Mouse (Mus musculus) embryo, embryonic 9.5 days (tissue): ENCODE data around the gene Adgre1.
"Not testable (repeated sequence)": the region's sequence is repeated elsewhere in the genome, so short reads cannot be mapped to it uniquely, and the experiment has no call there.

Experiments
- DNase-seq: peaks from one replicate; pipeline ENCODE4 v3.0.0-alpha.2; 2017; ENCODE audit errors: extremely low spot score

Adgre1 gene

DNA sequence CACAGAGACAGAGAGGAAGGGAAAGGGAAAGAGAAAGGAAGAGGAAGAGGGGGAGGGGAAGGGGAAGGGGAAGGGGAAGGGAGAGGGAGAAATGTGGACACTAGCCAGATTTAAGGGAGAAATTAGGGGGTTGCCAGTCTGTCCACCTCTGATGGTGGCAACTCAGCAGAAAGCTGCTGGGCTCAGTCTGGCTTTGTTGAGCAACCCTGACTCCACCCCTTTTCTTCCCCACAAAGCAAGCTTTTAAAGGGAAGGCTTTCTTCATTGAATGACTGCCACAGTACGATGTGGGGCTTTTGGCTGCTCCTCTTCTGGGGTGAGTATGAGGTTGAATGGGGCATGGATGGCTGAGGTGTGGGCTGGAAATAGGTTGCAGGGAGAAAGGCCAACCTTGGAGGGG, at the start of gene Adgre1:
TSS of gene Adgre1 (plus strand) at position 251 of the 400 bp plus-strand sequence.
- no peak for DNase-seq

DNA sequence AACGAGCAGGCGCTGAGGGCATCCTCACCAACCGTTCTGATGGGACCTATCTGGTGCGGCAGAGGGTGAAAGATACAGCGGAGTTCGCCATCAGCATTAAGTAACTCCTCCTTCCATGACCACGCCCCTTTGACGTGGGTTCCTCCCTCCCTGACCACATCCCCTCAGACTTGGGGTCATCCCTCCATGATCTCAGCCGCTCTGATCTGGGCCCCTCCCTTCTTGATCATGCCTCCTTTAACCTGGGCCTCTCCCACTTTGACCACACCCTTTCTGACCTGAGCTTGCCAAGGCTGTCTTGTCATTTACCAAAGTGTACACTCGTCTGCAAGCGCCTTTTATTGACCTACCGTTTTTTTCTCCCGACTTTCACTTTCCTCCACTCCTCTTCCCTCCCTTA, 46.7 kb upstream of the Adgre1 start:
- DNase-seq = no peak

DNA sequence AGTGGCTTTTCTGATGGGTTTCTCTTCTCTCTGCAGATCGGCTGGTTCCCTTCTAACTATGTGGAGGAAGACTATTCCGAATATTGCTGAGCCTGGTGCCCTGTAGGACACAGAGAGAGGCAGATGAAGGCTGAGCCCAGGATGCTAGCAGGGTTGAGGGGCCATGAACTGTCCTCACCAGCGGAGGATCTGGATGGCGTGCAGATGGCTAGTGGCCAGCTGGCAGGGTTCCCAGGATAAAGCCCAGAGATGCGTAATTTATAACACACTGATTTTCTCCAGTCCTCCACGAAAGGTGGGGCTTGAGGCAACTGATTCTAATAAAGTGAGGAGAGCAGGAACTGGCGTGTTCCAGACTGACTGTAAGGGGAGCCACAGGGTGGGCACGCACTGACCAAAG, 30.9 kb upstream of the Adgre1 start:
- DNase-seq = no peak

DNA sequence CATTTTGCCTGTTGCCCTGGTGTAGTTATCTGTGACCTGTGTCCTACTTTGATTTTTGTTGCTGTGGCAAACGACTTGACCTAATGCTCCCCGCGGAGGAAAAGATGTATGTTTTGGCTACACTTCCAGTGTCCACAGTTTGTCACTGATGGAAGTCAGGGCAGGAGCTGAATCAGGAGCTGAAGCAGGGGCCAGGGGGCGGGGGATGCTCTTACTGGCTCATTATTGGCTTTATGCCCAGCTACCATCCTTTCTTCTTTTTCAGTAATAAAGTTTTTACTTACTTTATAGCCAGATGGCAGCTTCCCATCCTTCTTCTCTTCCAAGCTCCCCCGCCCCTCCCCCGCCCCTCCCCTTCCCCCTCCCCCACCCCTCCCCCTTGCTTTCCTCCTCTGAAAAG, 29.5 kb upstream of the Adgre1 start:
- no peak for DNase-seq

DNA sequence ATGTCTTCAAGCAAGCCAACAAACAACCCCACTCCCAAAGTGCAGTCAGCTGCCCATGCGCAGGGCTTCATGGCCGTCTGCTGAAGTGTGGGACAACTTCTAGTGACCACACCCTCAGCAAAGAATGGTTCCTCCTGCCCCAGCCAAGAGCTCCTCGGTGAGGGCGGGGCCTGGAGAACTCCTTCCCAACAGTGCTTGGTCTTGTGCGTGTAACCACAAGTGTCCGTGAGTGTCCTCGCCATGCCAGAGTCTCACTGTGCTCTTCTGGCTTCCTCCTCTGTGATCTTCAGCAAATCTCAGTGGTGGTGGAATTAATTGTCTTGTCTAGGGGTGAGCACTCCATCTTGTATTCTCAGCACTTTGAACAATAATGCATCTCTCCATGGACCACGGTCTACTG, 27.5 kb upstream of the Adgre1 start:
- no peak for DNase-seq

DNA sequence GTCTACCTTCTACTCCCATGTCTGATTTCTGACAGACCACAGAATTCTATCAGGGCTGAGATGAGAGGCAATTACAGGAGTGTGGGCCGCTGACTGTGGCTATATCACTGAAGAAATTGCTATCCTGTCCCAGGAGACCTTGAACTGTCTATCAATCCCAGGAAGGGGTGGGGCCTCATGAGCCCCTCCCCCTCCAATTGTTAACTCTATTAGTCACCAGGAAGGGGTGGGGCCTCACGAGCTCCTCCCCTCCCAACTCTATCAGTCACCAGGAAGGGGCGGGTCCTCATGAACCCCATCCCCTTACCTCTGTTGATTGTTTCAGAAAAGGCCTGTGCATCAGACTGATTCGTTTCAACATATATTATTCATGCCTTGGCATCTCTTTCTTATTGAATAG, 26.2 kb upstream of the Adgre1 start:
- no peak for DNase-seq

DNA sequence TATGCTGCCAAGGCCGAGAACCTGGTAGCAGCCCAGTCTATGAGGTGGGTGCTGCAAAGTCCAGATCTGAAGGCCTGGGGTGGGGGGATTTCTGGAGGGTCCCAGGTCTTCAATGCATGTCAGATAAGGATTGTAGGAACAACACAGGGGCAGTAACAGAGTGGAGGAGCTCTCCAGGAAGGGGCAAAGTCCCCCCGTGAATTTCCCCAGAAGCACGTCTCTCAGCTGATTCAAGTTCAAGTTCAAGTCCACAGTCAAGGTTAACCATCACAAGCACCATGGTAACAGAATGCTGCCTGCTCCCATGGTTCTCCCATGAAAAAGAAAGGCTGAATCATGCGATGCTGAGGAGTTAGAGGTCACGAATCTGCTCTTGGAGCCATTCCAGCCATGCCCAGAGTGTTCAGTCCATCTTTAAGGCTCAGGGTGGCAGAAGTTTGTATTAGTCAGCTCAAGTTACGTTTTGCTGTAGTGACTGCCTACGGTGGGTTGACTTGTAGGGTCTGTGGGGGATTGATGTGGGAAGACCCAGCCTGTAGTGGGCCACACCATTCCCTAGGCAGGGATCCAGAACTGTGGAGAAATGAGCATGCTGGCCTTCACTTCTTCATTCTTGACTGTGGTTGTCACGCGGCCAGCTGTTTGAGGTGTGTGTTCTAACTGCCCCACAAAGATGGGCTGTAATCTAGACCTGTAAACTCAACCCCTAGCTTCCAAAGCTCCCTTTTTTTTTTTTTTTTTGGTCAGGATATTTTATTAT, 24.3 kb upstream of the Adgre1 start:
- no peak for DNase-seq

DNA sequence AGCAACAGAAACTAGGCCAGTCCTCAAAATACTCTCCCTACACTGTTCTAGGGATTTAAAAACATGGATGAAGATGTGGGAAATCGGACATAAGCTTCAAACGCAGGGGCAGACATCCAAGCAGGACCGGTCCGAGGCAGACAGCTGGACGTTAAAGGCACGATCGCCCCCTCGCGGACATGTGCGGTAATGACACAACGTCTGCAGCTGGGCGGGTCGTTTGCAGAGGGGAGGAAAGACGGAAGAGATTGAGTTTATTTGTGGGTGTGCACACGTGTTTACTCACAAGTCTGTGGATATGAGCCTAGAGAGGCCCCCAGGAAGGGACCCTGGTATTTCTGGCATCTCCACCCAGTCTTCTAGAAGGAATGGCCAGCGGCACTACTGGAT, 23.7 kb upstream of the Adgre1 start:
- peak; percentile 87 for DNase-seq

DNA sequence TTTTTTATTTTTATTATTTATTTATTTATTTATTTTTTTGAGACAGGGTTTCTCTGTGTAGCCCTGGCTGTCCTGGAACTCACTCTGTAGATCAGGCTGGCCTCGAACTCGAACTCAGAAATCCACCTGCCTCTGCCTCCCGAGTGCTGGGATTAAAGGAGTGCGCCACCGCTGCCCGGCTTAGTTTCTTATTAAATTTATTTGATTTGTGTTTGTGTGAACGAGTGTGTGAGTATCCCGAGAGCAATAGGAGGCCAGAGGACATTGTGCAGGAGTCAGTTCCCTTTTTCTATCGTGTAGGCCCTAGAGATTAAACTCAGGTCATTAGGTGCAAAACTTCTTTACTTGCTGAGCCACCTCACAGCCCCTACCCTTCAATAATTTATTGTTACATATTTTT, 23.3 kb upstream of the Adgre1 start:
- not testable (repeated sequence) for DNase-seq

DNA sequence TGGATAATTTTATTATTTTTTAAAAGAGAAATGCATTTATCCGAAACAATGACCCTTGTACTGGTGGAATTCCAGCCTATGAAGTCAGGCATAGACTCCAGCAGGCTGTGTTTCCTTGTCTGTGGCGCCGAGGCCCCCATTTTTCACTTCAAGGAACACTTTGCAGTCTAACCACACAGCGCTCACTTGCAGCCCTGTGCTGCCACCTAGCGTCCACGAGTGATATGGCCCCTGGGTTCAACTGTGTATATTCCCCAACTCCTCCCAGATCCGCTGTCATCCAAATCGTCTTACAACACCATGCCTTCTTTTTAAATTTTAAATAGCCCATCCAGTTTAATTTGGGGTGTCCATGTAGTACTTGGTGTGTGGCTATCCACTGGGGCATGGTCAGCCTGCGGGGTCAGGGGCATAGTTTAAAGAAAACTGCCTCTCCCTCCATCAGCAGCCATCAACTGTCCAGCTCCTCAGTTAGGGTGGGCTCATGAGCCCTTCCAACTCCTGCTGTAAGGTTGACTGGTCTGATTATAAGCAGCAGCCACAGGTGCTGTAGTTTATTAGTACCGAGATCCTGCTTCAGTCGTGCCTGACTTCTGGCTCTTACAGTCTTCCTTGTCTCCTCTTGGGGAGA, 22.7 kb upstream of the Adgre1 start:
- peak; percentile 87 for DNase-seq

DNA sequence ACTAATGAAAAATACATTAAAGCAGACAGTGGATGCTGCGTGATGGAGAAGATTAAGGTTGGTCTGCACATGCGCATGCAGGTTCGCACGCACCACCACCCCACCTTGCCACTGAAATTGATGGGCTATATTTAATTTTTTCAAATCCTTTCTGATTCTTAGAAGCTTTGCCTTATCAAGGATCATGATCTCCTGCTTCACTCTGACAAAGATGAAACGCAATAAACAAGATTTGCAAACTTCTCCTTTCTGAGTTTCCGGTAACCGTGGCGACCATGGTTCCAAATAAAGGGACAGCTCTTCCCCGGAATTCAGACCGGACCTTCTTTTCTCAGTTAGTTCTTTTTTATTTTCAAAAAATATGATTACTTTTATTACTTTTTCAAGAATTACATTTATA, 20.5 kb upstream of the Adgre1 start:
- no peak for DNase-seq

DNA sequence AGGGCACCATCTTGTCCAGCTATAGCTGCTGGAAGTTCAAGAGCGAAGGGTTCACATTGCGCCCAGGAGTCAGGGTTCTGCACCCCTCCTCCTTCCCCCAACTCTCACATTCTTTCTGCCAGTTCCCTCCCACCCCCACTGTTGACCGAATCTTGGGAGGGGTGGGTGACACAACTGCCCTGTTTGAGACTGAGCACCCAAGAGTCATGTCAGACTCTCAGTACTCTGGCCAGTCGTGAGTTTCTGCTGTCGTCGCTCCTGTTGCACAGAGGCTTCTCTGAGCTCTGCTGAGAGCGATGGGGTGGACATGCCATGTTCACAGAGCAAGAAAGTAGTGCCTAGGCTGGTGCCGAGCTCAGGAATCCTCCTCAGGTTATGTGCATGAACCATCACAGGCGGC, 19.2 kb upstream of the Adgre1 start:
- no peak for DNase-seq

DNA sequence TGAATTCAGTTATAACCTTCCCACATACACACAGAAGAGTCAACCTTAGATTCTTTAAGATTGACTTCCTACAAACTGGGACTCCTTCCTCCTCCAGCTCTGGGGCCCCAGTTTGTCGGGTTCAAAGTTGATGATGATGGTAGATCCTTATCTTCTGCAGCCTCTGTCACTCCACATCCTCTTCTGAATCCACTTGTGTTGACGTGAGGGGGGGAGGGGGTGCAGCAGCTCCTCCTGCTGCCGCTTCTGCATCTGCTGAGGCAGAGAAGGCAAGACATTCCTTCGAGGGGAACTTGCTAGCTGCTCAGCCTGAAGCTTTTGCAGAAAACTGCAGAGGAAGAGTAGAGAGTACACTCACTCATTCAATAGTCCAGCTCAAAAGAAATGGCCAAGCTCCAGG, 16.9 kb upstream of the Adgre1 start:
- no peak for DNase-seq

DNA sequence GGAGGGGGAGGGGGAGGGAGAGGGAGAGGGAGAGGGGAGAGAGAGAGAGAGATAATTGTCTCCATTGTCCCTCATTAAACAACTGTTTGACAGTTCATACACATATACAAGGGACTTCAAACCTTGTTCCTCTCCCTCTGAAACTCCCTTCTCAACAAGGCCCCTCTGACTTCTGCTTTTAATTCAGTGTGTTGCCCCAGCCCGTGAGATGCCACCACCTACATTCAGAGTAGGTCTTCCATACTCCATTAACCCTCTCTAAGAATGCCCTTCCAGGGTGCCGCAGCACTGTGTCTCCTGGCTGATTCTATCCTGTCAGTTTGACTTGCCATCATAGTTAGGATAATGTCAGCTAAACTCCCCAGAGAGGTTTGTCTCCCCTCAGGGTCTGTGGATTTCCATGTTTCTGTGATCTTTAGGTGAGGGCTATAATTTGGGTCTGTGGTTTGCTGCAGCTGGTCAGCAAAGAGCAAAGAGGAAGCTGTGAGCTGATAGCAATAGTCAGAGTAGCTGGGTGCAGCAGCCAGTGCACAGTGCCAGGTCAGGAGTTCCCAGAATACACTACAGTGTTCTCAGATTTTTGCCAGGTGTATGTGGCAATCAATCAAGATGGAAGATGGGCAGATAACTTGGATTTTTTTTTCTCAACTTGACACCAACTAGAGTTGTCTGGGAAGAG, 14.3 kb upstream of the Adgre1 start:
- DNase-seq = no peak

DNA sequence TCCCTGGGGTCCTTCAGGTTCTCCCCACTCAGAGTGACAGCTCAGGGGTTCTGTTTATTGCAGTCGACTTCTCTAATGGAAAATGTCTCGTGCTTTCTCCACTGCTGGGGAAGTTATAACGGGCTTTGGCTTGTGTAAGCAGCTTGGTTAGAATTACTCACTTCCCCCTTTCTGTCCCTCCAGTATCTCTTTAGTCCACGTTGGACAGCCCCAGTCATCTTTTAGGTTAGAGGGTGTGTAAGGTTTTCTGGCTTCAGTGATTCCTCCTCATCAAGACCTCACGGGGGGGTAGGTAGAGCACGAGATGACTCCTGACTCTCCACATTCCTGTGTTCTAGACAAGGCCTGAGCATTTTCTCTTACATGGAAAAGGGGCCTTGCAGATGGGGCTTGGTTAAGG, 11.5 kb upstream of the Adgre1 start:
- DNase-seq = no peak

DNA sequence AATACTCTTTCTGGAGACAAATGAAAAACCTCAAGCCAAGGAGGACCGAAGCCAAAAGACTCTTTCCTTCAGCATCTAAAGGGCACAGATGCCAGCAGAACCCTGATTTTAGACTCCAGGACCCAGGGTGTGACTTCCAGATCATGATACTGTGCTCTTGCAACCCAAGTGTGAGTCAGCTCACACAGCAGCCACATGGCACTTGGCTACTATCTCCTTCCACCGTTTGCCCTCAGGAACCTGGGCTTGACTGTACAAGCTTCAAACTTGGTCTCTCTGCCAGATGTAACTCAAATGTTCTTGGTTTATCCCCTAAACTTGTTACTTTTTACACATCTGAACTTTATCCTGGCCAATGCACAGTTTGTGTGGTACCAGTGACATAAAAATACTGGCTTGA, 10.7 kb upstream of the Adgre1 start:
- DNase-seq = no peak

DNA sequence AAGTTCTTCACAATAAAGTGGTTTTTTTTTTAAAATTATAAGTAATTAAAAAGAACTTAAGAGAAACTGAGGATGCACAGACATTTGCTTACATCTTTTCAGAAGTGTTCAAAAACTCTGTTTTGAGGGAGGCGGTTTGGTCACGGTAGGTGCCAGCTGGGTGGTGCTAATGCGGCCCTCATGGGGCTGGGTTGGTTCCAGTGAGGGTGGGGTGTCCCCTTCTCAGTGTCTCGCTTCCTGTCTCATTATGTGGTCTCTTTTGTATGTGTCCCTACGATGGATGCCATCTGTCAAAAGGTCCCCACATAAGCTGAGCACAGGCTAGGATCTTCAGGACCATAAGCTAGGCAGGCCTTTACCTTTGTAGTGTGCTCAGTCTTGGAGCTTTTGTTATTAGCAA, 9.4 kb upstream of the Adgre1 start:
- no peak for DNase-seq

DNA sequence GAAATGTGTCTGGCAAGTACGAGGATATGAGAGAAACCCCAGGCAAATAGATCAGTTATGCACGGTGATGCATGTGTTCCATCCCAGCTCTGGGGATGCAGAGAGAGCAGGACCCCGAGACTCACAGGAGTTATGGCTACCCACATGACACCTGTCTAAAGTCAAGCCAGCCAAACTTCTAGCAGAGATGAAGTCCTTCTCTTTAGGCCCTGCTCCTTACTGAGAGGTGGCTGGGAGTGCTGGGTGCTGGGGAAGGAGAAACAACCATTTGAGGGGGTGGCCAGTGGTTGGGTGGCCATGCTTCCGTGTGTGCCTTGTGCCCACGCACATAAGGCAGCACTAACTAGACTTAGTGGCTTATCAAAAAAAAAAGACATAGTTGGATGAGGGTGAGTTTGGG, 8.3 kb upstream of the Adgre1 start:
- DNase-seq = no peak

DNA sequence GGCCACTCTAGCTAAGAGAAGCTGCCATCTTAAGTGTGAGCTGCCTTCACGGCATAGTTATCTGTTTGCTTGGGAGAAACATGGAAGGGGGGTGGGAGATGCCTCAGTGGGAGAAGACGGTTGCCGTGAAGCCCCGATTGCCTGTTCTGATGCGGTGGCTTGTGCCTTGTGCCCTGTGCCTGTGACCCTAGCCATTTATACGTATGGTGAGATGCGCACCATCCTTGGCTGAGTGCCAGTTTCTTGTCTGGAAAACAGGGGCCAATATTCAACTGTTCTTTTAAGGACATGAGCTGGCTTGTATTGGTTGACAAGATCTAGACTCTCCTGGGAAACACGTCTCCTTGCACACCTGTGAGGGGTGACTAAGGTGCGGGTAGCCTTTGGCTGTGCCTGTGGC, 7.4 kb upstream of the Adgre1 start:
- DNase-seq = no peak

DNA sequence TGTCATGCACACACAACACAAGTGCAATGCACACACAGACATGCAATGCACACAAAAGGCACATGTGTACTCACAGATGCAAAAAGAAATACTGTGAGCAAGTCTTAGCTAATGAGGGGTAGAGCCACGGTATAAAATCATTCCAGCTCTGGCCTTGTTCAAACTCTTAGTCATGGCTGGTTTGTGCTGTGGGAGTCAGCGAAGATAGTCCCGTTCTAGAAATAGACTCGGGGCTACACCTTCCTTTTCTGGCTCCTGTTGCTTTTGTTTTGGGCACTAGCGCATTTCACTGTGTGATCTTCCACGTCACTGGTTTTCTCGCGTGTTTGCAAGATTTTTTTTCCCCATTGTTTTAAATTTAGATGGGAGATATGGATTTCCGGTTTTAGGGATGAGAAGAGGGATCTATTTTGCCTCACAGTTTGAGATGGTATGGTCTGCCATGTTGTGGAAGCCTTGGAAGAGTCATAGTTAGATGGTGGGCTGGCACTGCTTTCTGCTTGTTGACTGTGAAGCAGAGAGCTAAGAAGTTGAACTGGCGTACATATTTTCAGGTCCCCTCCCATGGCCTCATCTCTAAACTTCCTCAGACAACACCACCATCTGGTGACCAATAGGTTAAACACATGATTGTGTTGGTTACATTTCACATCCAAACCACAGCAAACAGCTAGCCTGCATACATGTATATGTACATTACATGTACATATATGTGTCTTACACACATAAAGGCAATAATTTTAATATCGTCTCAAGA, 1.2 kb downstream of the Adgre1 start:
- no peak for DNase-seq
